Mouse (Mus musculus): ENCODE data around the gene 1700109H08Rik. TPM values are rescaled to one million over a fixed set of nuclear protein-coding genes. Genes with fewer than 3 reads are reported as not detected.
"Not testable (repeated sequence)": the region's sequence is repeated elsewhere in the genome, so short reads cannot be mapped to it uniquely, and the experiment has no call there.

Gene 1700109H08Rik
- total RNA-seq, 1 experiment from 2014 or later = 18.7 TPM

DNA sequence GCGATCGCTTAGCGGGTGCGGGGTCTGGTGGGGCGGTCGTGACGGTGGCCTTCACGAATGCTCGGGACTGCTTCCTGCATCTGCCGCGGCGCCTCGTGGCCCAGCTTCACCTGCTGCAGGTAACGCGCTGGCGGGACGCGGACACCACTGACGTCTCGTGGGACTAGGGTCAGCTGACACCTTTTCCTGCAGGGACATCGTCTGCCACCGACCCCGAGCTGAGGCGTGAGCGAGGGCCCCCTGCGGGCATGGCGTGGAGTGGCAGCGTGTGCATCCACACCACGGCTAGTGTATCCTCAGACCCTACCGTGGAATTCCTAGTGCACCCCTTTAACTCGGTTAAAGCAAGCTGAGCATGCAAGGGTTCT lies 25.0 kb downstream of the 1700109H08Rik start, which contains the start of gene Rbm48:
Gene Rbm48 (minus strand): TSS at position 187 of the 368 bp plus-strand sequence.
- ATAC-seq (ENCODE audit: extremely low read depth, insufficient number of reproducible peaks, low FRiP score, poor library complexity, severe bottlenecking) = peak; percentile 69

GRCm38 (mm10) chr5:3597171-3597570 lies 25.8 kb downstream of the 1700109H08Rik start:
- no peak for ATAC-seq (ENCODE audit: extremely low read depth, insufficient number of reproducible peaks, low FRiP score, poor library complexity, severe bottlenecking)

GRCm38 (mm10) chr5:3598766-3599165 lies 27.4 kb downstream of the 1700109H08Rik start:
- ATAC-seq (ENCODE audit: extremely low read depth, insufficient number of reproducible peaks, low FRiP score, poor library complexity, severe bottlenecking) = no peak

GRCm38 (mm10) chr5:3600298-3600697 lies 28.9 kb downstream of the 1700109H08Rik start:
- no peak for ATAC-seq (ENCODE audit: extremely low read depth, insufficient number of reproducible peaks, low FRiP score, poor library complexity, severe bottlenecking)

DNA sequence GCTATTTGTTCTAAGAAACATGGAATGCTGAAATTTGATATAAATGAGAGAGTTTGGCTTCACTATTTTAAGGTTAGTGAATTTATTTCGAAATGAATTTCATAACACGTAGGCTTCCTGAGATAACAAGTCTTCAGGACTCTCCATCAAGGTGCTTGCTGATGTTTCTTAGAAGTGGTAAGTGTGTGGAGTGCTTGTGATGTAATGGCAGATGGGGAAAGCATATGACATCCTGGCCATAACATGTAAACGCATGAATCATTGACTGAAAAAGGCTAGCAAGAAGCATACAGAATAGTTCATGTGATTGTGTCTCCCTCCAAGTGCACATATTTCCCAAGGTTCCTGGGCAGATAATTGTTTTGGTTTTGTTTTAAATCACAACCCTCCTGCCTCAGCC lies 29.4 kb downstream of the 1700109H08Rik start:
- ATAC-seq (ENCODE audit: extremely low read depth, insufficient number of reproducible peaks, low FRiP score, poor library complexity, severe bottlenecking) = no peak

DNA sequence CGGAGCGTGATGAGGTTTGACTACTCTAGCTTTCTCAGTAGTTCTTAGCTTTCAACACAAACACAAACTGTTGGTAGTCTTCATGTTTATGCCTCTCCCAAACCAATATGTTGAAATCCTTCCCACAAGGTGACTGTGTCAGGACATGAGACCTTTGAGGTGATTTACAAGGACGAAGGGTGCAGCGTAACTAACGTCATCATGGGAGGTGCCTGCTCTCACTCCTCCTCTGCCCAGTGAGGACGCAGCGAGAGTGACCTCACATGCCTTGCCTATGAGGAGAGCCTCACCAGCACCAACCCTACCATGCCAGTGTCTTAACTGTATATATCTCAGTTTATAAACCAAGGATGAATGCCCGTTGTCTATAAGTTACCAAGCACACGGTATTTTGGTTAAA lies 35.7 kb downstream of the 1700109H08Rik start:
- no peak for ATAC-seq (ENCODE audit: extremely low read depth, insufficient number of reproducible peaks, low FRiP score, poor library complexity, severe bottlenecking)

GRCm38 (mm10) chr5:3609241-3609640 lies 37.9 kb downstream of the 1700109H08Rik start:
- no peak for ATAC-seq (ENCODE audit: extremely low read depth, insufficient number of reproducible peaks, low FRiP score, poor library complexity, severe bottlenecking)

GRCm38 (mm10) chr5:3611835-3612234 lies 40.5 kb downstream of the 1700109H08Rik start:
- not testable (repeated sequence) for ATAC-seq (ENCODE audit: extremely low read depth, insufficient number of reproducible peaks, low FRiP score, poor library complexity, severe bottlenecking)

DNA sequence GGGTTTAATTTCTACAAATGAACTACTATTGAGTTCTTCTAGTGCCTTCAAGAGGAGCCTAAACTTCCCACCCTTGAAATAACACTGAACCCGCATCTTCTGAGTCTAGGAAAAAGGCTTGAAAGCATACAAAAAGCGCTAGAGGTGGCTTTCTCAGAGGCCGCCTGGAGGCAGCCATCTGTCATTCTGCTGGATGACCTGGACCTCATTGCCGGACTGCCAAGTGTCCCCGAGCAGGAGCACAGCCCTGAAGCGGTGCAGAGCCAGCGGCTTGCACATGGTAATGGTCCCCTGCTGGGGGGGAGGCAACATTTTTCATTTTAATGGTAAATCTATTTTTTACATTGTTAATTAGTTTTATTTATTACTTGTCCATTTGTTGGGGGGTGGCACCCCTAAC lies 49.1 kb downstream of the 1700109H08Rik start:
- no peak for ATAC-seq (ENCODE audit: extremely low read depth, insufficient number of reproducible peaks, low FRiP score, poor library complexity, severe bottlenecking)

DNA sequence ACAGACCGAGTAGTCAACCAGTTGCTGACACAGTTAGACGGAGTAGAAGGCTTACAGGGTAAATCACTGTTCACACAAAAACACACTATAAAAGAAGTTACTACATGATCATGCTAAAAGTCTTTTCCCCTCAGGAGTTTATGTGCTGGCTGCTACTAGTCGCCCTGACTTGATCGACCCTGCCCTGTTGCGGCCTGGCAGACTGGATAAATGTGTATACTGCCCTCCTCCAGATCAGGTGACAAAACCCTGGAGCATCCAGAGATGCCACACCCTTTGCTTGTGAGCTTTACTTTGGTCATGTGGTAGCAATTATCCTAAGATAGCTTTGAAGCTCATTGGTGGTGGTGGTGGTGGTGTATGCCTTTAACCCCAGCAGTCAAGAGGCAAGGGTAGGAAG lies 58.7 kb downstream of the 1700109H08Rik start:
- no peak for ATAC-seq (ENCODE audit: extremely low read depth, insufficient number of reproducible peaks, low FRiP score, poor library complexity, severe bottlenecking)

- no peak for ATAC-seq (ENCODE audit: extremely low read depth, insufficient number of reproducible peaks, low FRiP score, poor library complexity, severe bottlenecking)
These were observed 60.3 kb downstream of the 1700109H08Rik start for GRCm38 (mm10) chr5:3631512-3632271.

DNA sequence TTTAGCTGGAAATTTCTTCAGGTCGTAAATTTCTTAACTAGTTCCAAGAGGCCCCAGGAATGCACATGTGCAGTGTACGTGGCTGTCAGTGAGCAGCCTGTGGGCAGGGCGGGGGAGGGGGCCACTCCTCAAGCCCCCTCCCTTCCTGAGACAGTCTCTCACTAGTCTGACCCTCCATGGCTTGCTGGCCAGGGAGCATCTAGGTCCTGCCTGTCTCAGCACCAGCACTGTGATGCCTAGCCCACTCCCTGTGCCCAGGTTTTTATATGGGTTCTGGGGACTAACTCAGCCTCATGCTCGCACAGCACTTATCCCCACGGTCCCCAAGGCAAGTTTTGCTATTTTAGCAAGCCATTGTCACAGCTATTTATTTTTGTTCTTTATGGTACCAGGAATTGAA lies 60.9 kb downstream of the 1700109H08Rik start:
- ATAC-seq (ENCODE audit: extremely low read depth, insufficient number of reproducible peaks, low FRiP score, poor library complexity, severe bottlenecking) = no peak

- no peak for ATAC-seq (ENCODE audit: extremely low read depth, insufficient number of reproducible peaks, low FRiP score, poor library complexity, severe bottlenecking)
These were observed 61.9 kb downstream of the 1700109H08Rik start for GRCm38 (mm10) chr5:3633315-3633714.

- ATAC-seq (ENCODE audit: extremely low read depth, insufficient number of reproducible peaks, low FRiP score, poor library complexity, severe bottlenecking) = no peak
These were observed 62.6 kb downstream of the 1700109H08Rik start for GRCm38 (mm10) chr5:3633951-3634350.

Other genes with a start within 250 kb of the 1700109H08Rik start
- 11.4 and 12.2 TPM in 2 replicates for gene Cdk6, start 230.1 kb upstream of the 1700109H08Rik start, total RNA-seq (2017)
- gene Fam133b, start 27.7 kb upstream of the 1700109H08Rik start, total RNA-seq (2017) = 76.1 and 83.7 TPM in 2 replicates
- 13.4 and 18.2 TPM in 2 replicates for gene Pex1, start 24.5 kb downstream of the 1700109H08Rik start, total RNA-seq (2017)
- gene Rbm48, start 25.0 kb downstream of the 1700109H08Rik start, total RNA-seq (2017) = 45.5 and 67.2 TPM in 2 replicates
- not detected in 2 replicates for gene Tmbim7, start 79.6 kb downstream of the 1700109H08Rik start, total RNA-seq (2017)
- gene Gatad1, start 85.6 kb downstream of the 1700109H08Rik start, total RNA-seq (2017) = 110 and 118 TPM in 2 replicates
- 46.7 and 48.1 TPM in 2 replicates for gene Ankib1, start 231.4 kb downstream of the 1700109H08Rik start, total RNA-seq (2017)
- gene Krit1, start 231.6 kb downstream of the 1700109H08Rik start, total RNA-seq (2017) = 106 and 110 TPM in 2 replicates